Mouse (Mus musculus) urinary bladder, postnatal 4 days (tissue): ENCODE results near the gene Srr.
A peak's percentile ranks its signal among the peaks of the same experiment; 100 is the strongest.

ENCODE experiments used
- DNase-seq, 2 experiments: peaks; one replicate each; pipeline ENCODE4 v3.0.0; 2021 to 2022; ENCODE audit warnings: low spot score in 2 of 2

The Srr gene

GRCm38 (mm10) chr11:74907850-74908249 lies 17.9 kb downstream of the Srr start:
- no peak for DNase-seq

DNA sequence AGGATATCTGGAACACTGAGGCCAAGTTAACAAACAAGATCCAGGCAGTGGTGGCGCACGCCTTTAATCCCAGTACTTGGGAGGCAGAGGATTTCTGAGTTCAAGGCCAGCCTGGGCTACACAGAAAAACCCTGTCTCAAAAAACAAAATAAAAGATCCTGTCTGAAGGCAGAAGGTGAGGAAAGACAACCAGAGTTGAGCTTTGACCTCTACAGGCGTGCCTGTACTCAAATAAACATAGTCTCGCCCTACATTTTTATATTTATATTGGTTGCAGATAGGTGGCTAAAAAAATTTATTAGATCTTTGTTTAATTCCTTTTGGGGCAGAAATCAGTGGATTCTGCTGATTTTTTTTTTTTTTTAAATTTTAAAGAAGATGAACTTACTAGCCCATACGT lies 23.3 kb downstream of the Srr start:
- DNase-seq = no peak

DNA sequence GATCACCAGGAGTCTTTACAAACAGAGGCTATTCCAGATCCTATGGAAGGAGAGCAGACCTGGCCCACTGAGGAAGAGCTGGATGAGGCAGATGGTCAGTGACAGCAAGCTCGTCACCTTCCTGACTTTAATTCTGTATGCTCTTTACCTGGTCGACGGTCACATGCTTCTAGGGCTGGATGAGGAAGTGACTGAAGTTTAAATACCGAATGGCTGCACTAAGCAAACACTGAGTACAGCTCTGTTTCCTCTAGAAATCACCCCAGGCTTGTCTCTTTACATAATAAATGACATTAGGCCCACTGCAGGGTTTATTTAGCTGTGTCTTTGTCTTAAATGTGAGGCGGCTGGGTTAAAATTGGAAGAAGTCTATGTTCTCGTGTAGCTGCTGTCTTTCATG lies 24.2 kb downstream of the Srr start:
- no peak for DNase-seq

GRCm38 (mm10) chr11:74898517-74898827 lies 27.3 kb downstream of the Srr start:
- DNase-seq = no peak

- peak; percentile 87 to 89 for DNase-seq
Observed at GRCm38 (mm10) chr11:74897678-74898516, 27.9 kb downstream of the Srr start, which contains the start of gene Tsr1. Gene Tsr1 (plus strand): TSS chr11:74898071.

GRCm38 (mm10) chr11:74896901-74897677 lies 28.7 kb downstream of the Srr start, which contains the start of gene Sgsm2:
Gene Sgsm2 (minus strand): TSS chr11:74897060.
- DNase-seq = peak; percentile 65 to 69

DNA sequence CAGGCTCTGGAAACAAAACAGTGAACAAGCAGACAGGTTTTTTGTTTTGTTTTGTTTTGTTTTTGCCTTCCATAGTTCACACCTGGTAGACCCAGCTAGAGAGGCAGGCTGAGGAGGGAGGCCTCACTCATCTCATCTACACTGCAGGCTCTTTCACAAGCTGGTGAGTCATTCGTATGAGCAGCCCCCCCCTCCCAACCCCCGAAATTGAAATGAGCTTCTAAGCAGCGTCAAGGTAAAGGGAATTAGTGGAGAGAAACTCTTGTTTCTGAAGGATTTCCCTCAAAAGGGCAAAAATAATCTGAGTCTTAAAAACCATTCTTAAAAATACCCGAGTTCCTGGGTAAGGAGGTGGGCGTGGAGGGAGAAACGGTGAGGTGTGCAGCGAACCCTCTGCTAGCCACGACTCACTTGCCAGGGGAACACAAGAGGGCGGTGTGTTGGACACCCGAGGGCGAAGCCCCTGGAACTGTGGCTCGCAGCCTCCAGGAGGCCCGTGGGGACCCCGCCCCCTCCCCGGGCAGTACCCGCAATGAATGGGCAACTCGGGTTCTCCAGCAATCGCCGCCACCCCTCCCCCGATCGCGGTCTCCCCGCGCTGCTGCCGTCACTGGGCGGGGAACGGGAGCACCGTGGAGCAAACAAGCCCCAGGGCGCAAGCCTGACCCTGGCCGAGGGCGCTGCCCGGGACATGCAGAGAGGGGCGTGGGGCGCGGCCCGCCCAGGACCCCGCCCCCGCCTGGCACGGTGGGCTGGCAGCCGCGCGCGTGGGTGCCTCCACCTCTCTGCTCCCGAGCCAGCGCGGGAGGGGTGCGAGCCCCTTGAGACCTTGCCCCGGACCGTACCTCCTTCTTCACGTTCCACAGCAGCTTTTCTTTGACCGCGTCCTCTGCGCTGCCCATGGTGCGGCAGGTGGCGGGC lies 29.5 kb downstream of the Srr start:
- peak; percentile 61 to 65 for DNase-seq

DNA sequence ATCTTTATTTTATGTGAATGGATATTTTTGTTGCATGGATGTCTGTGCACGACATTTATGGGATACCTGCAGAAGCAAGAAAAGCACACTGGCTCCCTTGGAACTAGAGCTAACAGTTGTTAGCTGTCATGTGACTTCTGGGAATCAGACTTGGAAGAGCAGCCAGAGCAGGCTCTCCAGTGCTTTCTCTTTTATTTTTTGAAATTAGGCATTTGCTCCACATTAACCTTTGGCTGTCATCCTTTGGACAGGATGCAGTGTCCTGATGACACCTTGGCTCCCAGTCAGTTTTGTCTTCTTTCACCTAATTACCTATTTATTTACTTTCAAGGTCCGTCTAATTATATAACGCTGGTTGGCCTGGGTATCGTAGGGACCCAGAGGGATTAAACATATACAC lies 31.1 kb downstream of the Srr start:
- DNase-seq = no peak

DNA sequence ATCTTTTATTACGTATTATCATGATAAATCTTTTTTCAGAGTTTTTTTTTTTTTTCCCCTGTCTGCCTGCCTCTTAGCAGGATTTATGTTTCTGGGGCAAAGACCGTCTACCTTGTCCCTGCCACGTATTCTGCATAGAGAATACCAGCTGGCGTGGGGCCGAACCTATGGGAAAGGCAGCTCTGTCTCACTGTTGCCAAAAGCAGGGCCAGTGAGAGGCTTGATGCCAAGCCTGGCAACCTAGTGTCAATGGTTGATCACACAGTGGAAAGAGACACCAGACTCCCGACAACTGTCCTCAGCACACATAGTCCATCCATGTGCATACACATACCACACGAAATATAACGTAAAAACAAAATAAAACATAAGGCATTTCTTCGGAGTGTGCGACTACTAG lies 42.6 kb downstream of the Srr start:
- DNase-seq = no peak

- no peak for DNase-seq
Observed at GRCm38 (mm10) chr11:74881979-74882378, 43.8 kb downstream of the Srr start.

DNA sequence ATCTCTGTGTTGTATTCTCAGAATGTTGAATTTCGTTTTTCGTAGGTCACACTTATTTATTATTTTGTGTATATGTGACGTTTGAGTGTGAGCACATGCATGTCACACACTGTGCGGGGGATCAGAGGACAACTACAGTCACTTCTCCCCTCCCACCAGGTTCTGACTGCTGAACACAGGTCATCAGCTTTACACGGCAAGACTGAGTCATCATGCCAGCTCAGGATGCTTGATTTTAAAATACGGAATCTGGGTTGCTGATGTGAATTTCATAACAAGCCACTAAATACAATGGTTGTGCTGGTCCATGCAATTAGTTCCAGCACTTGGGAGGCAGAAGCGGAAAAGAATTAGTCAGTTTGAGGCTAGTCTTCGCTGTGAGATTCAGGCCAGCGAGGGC lies 44.7 kb downstream of the Srr start:
- no peak for DNase-seq

DNA sequence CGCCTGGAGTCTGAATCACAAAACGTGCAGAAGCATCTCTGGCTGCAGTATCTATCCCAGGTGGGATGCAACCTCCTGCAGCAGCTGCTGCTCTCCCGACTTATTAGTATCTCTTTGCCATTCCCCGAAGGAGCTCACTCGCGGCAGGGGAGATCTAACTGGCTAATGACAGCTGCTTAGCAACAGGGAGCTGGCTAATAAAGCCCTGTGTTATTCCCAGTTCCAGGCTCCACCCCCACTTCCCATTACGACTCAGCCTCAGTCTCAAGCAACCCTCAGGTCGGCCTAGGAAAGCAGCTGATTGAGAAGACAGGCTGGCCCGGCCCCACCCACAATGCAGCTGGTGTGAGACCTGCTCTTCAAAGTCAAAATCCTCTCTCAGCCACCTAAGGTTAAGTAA lies 48.9 kb downstream of the Srr start:
- peak in 1 of 2 experiments; percentile 38 for DNase-seq

DNA sequence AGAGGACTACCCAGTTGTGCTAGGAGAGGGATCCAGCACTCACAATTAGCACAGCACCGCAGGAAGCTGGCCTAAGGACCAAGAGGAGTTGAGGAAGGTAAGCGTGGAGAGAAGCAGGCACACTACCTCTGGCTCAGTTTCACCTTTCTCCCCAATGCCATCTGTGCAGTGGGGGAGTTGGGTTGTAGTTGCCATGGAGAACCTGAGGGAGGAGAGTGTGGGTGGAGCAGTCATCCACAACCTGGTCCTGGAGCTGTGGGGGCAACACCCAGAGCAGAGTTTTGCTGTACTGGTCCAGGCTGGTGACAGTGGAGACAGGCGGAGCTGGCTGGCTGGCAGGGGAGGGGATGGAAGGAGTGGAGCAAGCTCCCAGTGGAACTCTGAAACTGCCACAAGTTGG lies 51.1 kb downstream of the Srr start:
- no peak for DNase-seq

GRCm38 (mm10) chr11:74870991-74871622 lies 54.6 kb downstream of the Srr start:
- DNase-seq = peak in 1 of 2 experiments; percentile 35

- DNase-seq = no peak
Observed at GRCm38 (mm10) chr11:74870544-74870943, 55.2 kb downstream of the Srr start.

DNA sequence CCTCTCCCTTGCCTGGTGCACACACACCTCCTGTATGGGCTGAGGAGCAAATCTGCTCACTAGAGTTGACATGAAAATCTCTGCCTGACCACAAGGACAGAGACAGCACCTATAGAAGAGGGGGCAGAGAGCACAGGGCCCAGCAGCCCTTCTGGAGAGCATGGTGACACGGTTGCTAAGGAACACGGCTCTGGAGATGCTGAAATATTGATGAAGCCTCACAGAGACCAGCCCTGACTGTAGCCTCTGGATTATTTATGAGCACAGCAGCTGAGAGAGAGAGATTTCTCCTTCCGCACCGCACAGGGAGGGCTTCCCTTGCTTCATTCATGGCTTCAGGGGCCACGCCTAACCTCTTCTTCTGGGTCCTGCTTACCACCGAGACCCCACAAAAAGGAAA lies 56.1 kb downstream of the Srr start:
- no peak for DNase-seq

GRCm38 (mm10) chr11:74868046-74868760 lies 57.5 kb downstream of the Srr start:
- DNase-seq = no peak

DNA sequence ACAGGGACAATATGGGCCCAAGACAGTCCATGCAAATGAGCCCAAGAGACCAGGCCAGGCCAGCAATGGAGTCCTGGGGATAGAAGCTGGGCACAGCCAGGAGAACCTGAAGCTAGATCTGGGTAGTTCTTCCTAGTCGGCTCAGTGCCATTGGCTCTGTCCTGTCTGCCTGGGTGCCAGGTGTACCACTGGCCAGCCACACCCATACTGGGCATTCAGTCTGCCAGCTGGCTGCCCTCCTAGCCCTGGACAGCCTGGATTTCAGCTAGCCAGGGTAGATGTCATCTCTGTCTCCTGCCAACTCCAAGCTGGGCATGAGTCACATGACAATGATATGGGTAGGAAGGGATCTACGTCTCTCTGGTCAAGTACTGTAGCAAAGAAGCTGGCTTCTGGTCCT lies 58.6 kb downstream of the Srr start:
- DNase-seq = no peak

DNA sequence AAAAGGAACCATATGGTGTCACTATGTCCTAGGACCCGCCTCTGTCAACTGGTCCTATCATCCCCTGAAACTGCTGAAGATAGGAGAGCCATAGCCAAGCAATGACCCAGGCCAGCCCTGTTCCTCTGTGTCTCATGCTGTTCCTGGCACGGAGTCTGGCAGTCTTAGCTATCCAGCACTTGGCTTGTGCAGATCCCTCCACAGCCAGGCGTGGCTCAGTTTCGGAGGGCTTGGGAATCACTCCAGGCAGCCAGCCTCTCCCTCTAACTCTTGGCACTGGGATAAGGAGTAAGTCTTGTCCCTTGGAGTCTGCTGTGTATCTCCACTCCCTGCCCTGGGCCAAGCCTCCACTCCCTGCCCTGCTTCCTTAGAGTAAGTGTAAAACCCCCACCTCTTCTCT lies 59.1 kb downstream of the Srr start:
- DNase-seq = peak; percentile 78 to 81

GRCm38 (mm10) chr11:74865252-74865651 lies 60.5 kb downstream of the Srr start:
- DNase-seq = no peak

GRCm38 (mm10) chr11:74864421-74864820 lies 61.3 kb downstream of the Srr start:
- no peak for DNase-seq
